Mouse (Mus musculus) ES-Bruce4 (cell line): ENCODE data around the gene Gal3st3.

Experiments used
- CTCF ChIP-seq: IDR thresholded peaks from one replicate; pipeline ENCODE4 v1.8.1; 2011; ENCODE audit warnings: low read depth, low read length
- EP300 ChIP-seq: IDR thresholded peaks from 2 replicates; pipeline ENCODE4 v1.6.1; 2011; ENCODE audit warnings: low read depth, low read length; ENCODE audit not compliant: insufficient read depth
- POLR2A ChIP-seq: IDR thresholded peaks from one replicate; pipeline ENCODE4 v1.8.1; 2011; ENCODE audit warnings: low read length; ENCODE audit not compliant: insufficient read depth

DNA sequence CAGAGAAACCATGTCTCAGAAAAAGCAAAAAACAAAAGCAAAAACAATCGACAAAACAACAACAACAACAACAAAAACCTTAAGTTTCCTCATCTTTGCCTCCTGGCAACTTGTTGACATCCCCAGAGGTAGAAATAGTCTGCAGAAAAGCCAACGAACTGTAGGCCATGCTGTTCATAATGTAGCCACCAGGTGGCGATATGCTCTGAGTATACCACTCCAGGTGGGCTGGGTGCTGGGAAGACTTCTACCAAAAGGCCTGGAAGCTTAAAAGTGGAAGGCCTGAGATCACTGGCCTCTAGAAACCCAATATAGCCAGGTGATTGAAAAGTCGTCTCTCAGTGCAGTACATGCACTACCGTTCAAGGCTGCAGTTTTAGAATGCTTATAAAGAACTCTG is 39.8 kb downstream of the Gal3st3 start:
- peak; percentile 73 for TF ChIP-seq CTCF
- no peak for TF ChIP-seq POLR2A
- TF ChIP-seq EP300, result no peak
